Mouse (Mus musculus) A20 (cell line): ENCODE results near the gene Mlf2.

Experiments used
- DNase-seq: peaks from one replicate; pipeline ENCODE4 v3.0.0-alpha.2; 2011; ENCODE audit warnings: low read depth, low spot score

Gene Mlf2

DNA sequence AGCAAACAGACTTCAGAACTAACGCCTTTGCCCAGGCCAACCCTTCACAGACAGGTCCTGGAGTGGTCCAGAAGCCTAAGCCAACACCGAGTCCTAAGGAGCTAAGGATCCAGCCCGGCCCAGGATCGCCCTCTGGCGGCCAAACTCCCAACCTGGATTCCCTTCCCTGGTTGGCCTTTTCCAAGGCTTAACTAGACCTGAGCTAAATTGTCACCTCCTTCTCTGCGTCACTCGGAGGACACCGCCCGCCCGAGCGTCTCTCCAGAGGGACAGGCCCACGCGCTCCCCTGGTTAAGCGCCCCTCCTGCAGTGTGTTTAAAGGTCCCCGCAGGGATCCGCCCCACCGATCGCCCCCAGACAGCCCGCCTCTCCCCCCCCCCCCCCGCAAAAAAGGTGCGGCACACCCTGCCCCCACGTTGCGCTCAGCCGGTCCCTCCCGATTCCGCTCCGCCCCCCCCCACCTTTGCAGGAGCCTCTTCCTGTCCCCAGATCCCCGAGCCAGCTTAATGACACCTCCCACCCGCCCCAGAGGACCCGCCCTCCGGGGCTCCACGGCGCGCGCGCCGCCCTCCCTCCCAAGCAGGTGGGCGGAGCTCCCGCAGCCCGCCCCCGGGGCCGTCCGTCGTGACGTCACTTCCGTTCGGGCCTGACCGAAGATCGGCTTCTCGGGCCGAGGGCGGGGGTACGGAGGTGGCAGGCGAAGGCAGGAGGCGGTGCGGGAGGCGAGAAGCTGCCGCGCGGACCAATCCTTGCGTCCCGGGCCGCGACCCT, at the start of gene Mlf2:
TSS of gene Mlf2 (plus strand) at position 633 of the 771 bp plus-strand sequence.
- DNase-seq, result peak; percentile 99

DNA sequence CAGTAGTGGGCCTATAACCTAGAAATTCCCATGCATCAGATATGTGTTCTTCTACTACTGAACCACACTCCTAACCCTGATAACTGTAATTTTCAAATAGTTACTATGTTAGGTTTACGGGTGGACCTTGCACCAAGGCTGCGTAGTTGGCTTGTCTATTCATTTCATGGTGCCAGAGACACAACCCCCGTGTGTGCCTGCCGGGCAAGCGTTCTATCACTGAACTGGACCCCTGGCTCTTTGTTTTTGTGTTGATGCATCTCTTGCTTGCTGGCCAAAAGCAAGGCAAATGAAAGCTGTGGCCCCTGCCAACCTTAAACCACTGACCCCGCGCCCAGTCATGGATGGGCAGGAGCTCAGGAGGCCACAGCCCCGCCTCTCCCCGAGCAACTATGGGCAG, 49.4 kb upstream of the Mlf2 start:
- DNase-seq, result no peak

DNA sequence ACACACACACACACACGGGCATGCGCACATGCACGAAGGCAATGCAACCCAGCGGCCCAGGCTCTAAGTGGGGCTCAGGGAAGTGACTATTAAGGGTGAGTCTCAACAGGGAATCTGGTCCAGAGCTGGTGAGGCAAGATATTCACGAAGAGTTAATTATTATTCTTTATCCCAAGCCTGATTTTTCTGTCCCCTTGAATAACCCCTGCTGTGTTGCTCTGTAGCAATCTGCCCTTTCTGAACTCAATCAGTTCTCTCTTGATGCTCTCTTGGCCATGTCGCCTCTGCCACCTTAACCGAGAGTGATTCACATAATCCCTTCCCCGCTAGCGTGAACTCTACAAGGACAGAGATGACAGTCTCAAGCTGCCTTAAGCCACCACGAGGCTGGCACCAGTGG, 47.8 kb upstream of the Mlf2 start:
- no peak for DNase-seq

DNA sequence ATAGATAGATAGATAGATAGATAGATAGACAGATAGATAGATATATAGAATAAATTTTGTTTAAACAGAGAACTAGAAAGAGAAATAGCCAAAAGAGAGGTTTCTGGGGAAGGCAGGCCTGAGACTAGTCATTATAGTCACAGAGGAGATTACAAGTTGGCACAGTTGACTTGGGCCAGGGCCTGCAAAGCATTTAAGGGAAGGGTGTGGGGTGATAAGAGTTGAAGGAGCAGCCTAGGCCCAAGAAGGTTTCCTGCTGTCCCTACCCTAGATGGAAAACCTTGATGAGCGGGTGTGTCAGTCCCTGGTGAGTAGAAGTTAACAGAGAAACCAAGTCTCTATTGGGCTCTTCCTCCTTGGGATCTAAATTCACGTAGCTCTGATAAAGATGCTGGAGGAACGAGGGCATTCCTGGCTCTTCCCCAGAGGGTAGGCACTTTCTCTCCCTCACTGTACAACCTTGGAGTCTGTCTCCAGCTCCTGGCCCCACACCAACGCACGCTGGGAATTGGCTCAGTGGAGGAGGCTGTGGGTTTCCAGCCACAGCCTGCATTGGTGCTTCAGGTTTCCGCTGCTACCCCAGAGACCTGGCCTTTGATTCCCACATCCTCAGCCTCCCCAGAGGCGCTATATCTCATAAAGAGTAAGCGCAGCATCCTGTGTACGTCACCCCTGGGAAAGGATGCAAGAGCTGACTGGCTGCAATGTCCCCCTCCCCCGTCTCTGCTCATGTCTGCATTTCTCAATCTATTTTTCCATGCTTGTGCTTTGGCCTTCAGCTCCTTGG, 46.3 kb upstream of the Mlf2 start:
- DNase-seq, result no peak

DNA sequence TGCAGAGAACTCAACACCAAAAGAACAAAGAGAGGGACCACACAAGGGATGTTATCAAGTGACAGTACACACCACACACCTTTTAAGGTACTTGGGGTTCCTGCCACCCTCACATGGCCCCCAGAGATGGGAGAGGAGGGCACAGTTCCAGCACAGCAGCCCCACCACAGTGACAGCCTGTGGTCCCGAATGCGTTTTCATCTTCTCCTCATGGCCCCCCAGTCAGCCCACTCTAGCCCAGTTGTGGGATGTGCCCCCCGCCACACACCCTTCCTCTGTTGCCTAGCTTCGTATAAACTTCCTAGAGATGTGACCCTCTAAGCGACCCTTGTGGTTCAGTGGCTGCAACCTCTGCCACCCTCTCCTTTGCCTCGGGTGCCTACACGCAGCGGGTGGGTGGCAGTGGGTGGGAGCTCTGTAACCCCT, 45.2 kb upstream of the Mlf2 start:
- no peak for DNase-seq

DNA sequence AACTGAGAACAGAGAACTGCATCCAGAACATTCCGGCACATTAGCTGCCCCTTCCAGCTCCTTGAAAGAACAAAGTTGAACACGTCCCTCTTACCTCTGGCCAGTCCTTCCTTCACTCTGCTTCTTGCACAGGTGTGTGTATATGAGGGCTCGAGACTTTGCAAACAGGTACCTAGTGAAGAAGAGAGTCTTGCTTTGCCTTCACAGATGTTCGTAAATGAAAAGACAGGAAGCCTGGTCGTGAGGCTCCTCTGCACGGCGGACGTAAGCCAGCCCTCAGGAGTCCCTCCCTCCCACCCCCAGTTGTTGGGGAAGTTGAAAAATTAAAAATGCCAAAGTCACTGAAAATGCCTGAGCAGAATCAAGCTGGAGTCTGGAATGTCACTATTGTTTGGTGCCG, 43.2 kb upstream of the Mlf2 start, which contains the start of gene Cd4:
TSS of gene Cd4 (minus strand) at position 236 of the 400 bp plus-strand sequence.
- DNase-seq, result no peak

DNA sequence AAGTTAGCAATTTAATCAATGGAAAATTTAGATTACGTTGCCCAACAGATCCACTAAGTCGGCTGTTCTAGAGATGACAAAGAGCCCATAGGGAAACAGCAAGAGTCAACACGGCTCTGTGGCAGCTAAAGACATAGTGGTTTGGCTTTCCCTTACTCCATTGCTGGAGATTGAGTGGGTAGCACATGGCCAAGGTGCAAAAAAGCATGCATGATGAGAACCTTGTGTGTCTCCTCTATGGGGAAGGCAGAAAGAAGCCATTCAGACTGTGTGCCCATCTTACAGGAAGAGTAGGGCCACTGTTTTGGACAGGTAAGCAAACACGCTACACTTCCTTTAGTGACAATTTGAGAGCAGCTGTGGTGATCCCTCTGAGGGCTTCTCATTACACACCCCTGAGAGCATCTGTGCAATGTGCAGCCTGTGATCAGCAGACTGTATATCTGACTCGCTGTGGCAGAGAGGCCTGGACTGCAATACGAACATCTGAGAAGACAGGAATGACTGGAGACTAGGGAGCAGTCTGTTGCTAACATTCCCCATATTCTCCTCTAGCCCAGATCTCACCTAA, 42.5 kb upstream of the Mlf2 start:
- DNase-seq, result no peak

DNA sequence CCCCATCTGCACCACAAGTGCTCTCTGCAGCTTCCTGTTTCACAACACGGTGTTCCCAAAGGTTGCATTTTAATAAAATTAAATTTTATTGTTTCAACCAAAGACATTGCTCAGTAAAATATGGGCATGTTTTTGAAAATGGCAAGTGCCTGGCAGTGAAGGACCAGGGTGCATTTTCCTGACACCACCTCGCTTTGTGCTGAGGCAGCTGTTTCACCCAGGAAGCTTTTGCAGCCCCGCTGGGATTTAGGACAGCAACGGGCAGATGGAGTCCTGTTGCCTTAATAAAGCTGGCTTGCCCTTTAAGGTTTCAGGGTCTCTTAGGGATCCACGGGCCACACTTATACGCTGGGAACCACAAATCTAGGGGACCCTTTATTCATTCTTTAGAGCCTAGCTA, 40.2 kb upstream of the Mlf2 start:
- no peak for DNase-seq

DNA sequence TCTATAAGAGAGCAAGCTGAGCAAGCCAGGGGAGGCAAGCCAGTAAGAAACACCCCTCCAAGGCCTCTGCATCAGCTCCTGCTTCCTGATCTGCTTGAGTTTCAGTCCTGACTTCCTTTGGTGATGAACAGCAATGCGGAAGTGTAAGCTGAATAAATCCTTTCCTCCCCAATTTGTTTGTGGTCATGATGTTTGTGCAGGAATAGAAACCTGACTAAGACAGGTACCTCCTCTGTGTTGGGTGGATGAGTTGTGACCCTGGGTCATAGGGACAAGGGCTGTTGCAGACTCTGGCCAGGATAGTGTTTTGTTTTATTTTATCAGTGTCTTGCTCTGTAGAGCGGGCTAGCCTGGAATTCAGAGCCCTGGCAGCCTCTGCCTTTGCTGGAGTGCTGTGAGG, 37.1 kb upstream of the Mlf2 start:
- peak; percentile 72 for DNase-seq

DNA sequence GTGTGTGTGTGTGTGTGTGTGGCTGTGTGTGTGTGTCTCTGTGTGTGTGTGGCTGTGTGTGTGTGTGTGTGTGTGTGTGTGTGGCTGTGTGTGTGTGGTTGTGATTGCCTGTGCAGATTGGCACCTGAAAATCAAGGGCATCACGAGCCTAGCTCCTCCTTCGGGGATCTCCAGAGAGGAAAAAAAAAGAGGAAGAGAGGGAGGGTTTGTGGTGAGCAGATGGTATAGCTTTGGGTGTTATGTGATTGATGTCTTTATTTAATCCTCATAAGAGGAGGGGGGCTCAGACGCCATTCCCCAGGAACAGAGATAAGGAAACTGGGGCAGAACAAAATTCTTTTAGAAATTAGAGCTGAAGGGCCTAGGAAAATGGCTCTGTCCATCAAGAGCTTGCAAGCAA, 32.8 kb upstream of the Mlf2 start:
- peak; percentile 73 for DNase-seq

DNA sequence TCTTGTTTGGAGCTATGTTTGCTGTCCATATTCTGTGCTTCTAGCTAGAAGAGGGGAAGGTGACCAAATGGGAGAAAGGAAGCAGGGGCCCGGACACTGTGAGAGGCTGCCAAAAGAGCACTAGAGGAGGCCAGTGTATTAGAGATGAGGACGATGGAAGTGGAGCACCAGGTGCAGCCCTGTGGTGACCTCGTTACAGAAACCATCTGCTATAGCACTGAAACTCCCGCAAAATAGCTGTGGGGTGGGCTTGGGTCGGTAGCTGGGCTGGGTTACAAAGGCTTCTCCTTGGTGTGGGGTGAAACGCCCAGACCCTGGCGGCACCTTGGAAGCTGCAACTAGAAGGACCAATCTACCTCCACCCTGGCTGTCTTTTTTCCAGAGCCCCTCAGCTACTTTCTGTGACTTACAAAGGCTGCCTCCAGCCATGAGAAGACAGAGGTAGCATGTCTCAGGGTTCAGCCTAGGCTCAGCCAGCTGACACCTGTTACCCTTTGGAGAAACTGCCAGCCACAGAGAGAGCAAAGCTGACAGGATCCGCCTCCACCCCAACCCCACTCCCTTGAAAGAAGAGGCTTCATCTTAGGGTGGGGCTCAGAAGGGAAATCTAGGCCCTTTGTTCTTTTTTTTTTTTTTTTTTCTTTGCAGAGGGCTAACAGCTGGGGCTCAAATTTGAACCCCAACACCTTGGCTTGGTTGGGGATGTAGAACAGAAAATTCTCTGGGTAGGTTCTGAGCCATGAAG, 31.0 kb upstream of the Mlf2 start:
- DNase-seq, result peak; percentile 82

DNA sequence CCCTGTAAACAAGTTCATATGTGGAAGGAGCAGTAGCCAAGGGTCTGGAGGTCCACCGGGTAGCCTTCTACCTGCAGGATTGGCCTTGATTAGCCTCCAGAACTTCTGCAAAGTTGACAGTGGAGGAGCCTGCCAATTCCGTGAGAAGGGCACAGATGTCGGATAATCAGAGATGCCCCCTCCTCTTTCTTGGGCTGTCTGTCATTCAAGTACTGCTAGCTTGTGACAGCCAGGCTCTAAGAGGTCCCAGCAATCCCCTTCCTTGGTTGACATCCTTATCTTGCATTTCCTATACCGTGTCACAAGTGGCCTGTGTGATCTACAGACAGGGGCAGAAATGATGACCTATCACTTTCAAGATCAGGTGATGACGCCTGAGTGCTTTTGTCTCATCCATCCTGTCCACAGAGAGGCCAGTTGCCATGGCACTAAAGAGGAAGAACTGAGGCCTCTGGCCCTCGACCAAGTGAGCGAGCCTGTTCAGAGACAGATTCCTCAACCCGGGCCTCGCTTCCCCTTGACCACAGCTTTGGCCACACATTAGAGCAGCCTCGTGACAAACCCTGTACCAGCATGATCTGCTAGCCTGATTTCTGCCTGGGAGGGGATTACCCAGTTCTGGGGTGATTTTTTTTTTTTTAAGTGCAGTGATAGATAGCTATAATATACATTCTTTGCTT, 30.2 kb upstream of the Mlf2 start:
- DNase-seq, result peak; percentile 61

DNA sequence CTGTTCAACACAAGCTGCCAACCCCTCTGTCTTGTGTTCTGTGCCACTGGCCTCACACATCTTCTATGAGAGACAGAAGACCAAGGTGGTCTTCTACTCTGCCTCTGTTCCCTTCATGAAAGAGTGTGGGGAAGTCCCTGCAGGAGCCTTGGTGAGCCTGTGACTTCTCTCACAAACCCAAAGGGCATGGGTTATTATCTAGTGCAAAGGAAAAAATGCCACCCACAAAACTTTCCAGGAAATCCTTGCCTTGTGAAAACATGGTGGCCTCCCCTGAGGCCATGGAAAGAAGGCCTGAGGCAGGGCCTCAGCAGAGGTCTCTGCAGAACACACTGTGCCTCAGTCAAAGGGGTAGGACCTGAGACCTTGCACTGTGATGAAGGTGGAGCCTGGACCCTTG, 29.3 kb upstream of the Mlf2 start:
- no peak for DNase-seq

DNA sequence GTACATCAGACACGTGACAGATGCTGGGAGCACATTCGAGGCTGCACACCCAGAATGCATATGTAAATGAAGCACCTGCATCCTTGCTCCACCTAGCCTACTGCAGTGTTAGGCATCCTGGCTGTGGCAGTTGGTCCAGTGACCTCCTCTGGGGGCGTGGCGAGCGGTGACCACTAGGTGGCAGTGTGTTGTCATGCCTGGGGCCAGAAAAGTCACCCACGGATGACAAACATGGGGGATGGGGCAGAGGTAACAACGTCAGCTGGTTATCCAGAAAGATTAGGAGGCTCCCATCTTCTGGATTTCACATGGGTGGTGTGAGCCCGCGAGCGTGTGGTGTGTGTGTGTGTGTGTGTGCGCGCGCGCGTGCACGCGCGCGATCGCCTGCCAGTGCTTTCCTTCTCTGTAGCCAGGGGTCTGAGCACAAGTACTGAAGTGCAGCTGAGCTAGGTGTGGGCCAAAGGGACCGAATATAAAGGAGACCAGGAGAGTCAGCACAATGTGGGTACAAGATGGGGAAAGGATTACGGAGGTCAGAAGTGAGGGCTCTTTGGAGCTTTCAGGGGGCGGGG, 27.5 kb upstream of the Mlf2 start:
- DNase-seq, result peak; percentile 96

DNA sequence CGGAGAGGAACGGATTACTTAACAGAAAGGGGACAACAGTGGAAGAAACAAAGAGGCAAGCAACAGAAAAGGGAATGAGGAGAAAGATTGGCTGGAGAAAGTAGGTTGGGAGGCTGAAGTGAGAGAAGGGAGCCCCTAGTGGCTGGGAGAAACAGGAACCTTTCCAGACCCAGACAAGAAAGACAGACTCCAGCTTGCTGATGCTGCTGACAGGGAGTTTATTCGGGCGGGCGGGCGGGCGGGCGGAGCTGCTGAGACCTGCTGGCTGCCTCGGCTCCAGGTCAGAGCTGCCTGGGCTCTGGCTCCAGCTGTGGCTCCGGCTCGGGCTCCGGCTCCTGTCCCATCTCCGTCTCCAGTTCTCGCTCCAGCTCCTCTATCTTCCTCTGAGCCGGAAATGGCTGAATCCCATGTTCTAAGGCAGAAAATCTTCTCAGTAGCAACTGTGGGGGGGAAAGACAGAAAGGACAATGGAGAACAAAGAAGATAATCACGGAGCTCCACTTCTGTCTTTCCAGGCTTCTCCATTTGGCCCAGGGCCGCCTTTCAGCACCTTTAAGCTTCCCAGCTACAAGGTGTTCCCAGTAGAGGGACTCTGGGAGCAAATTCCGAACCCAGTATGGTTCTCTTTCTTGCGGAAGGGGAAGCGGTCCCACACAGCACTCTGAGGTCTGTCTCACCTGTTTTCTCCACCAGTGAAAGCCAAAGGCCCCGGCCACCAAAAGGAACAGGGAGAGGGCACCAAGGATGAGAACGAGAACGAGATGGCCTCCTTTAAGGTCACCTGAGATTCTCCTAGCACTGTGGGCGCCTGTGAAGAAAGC, 26.8 kb upstream of the Mlf2 start:
- no peak for DNase-seq

DNA sequence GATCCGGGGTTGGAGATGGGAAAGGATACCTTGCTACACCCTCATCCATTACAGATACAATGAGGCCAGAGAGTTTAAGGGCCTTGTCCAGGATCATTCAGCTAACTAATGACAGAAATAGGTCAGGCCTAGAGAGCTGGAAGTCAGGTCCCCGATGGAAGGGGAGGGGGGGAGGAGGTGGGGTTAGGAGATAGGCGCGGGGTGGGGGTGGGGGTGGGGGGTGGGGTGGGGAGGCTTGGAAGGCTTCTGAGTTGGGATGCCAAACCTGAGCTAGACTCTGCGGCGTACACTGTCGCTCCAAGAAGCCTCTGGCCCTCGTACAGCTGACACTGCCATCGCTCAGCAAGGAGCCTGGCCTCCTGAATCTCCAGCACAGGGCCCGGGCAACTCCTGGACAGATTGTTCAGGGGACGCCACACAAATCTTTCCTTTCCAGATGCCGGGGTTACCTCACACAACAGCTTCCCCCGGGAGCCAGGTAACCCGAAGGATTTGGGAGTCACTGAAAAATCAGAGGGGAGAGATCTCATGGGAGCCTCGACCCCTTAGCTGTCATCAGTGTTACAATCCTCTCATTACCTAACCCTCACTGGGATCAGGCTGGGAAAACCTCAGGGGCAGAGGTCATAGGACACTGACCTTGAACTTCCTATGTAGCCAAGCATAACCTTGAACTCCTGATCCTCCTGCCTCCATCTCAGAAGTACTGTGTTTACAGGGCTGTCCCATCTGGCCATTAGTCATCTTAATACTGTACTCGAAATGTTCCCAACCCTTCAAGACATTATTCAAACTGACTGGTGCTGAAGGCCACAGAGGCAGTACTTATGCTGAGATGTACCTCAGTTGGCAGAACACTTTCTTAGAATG, 26.0 kb upstream of the Mlf2 start:
- no peak for DNase-seq

DNA sequence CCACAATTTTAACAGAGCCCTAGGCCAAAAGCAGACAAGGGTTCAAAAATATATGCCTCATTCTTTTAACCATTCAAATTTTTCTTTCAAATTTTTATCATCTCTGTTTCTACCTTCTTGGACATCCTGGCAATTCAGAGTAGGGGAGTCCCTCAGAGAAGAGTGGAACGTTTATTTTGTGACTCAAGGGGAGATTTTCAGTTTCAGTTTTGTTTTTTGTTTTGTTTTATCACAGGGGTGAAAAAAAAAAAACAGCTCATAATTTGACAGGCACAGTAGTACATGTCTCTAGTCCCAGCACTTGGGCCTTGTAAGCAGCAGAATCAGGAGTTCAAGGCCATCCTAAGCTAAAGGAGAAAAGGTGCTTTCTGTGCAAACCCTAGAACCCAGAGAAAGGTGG, 23.4 kb upstream of the Mlf2 start:
- peak; percentile 52 for DNase-seq

DNA sequence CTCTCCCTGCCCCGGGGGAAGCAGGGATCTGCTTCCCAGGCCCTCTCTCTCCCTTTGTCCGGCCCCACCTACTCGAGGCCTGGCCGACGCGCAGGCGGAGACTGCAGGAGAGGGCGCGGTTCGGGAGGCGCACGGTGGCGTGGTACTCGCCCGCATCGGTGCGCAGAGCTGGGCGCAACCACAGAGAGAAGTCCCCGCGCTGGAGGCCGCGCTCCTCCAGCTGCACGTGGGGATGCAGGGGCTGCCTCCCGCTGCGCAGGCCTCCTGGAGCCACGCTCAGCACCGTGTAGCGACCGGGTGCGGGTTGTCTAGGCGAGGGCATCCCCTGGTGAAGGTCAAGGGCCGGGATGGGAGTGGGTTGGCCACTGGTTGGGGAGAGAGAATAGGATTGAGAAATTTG, 21.2 kb upstream of the Mlf2 start:
- no peak for DNase-seq

DNA sequence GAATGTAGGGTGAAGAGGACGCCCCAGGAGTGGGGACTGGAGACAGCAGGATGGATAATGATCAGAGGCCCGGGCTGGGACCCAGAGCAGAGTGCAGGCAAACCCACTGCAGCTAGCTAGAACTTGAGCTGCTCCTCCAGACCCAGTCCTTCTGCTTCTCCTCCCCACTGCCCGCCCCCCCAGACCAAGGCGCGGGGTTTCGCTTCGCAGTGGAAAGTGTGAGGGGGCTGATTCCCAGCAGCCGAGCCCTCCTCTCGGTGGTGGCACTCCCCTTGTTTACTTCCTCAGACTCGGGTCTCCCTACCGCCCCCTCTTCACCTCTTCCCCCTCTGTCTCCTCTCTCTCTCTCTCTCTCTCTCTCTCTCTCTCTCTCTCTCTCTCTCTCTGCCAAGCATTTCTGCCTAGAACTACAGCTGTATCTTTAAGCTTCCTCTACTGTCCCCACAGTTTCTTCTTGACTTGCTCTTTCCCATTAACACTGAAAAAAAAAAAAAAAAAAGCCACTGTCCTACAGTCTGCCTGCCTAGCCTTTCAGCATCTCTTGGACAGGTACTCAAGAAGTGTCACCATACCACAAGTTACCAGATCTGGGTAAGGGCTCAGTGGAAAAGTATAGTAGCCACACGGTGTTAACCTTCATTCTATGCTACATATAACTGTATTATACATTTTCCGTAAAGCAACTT, 19.5 kb upstream of the Mlf2 start, which contains the start of gene Lag3:
TSS of gene Lag3 (minus strand) at position 173 of the 686 bp plus-strand sequence.
- DNase-seq, result no peak
